Mouse (Mus musculus): ENCODE measurements around the gene Rgs6. TPM values are rescaled to one million over a fixed set of nuclear protein-coding genes. Genes with fewer than 3 reads are reported as not detected.

The Rgs6 gene
- polyA plus RNA-seq (2011; ENCODE audit: insufficient read depth, insufficient read length, low read depth, missing spikeins): 0.30 and 0.58 TPM in 2 replicates

- Histone ChIP-seq H3K4me1 (ENCODE audit: control insufficient read depth, insufficient read depth, low read length) (no peaks in the 10 kb centered on the region), H3K27me3 (ENCODE audit: control insufficient read depth, insufficient read depth, low read length, poor library complexity, severe bottlenecking) (no peaks in the 10 kb centered on the region), H3K9ac (ENCODE audit: low read depth, poor library complexity, severe bottlenecking) (no peak within 1 kb of the TSS), H3K27ac (ENCODE audit: insufficient read depth, low read length) (no peak within 1 kb of the TSS), H3K36me3 (ENCODE audit: control insufficient read depth, insufficient read depth, low read length, poor library complexity, severe bottlenecking) (no peaks in the 10 kb centered on the region), H3K4me3 (ENCODE audit: low read depth, low read length) (no peak within 1 kb of the TSS), H3K9me3 (replicated peaks; ENCODE audit: control insufficient read depth, insufficient read depth, low read length, poor library complexity, severe bottlenecking) (no peaks in the 10 kb centered on the region)
- TF ChIP-seq CTCF (IDR thresholded peaks at IDR 0.05; ENCODE audit: low read depth, low read length) (no peak), POLR2A (IDR thresholded peaks at IDR 0.05; ENCODE audit: insufficient read depth, low read length) (no peak), EP300 (IDR thresholded peaks at IDR 0.05; ENCODE audit: insufficient read depth, low read depth, low read length) (no peak)
These were observed at the start of gene Rgs6 for GRCm38 (mm10) chr12:82588017-82588416. Gene Rgs6, plus strand, starts transcription at chr12:82588292.

GRCm38 (mm10) chr12:82547127-82547526 is 41.0 kb upstream of the Rgs6 start:
- H3K36me3 ChIP-seq (ENCODE audit: control insufficient read depth, insufficient read depth, low read length, poor library complexity, severe bottlenecking): no peaks in the 10 kb centered on the region

GRCm38 (mm10) chr12:82549228-82549627 is 38.9 kb upstream of the Rgs6 start:
- H3K27ac ChIP-seq (ENCODE audit: insufficient read depth, low read length): no peak overlapping the region
- no peak overlapping the region for H3K9ac ChIP-seq (ENCODE audit: low read depth, poor library complexity, severe bottlenecking)
- H3K4me1 ChIP-seq (ENCODE audit: control insufficient read depth, insufficient read depth, low read length): no peaks in the 10 kb centered on the region
- TF ChIP-seq POLR2A (IDR thresholded peaks at IDR 0.05; ENCODE audit: insufficient read depth, low read length): no peak
- TF ChIP-seq EP300 (IDR thresholded peaks at IDR 0.05; ENCODE audit: insufficient read depth, low read depth, low read length): no peak
- TF ChIP-seq CTCF (IDR thresholded peaks at IDR 0.05; ENCODE audit: low read depth, low read length): no peak
- no peaks in the 10 kb centered on the region for H3K9me3 ChIP-seq (replicated peaks; ENCODE audit: control insufficient read depth, insufficient read depth, low read length, poor library complexity, severe bottlenecking)
- peaks cover 1% of the 10 kb centered on the region; the same call in 1 of the 2 replicates for H3K27me3 ChIP-seq (ENCODE audit: control insufficient read depth, insufficient read depth, low read length, poor library complexity, severe bottlenecking)
- H3K36me3 ChIP-seq (ENCODE audit: control insufficient read depth, insufficient read depth, low read length, poor library complexity, severe bottlenecking): no peaks in the 10 kb centered on the region
- no peak overlapping the region for H3K4me3 ChIP-seq (ENCODE audit: low read depth, low read length)

More at GRCm38 (mm10) chr12:82547127-82547526, 41.0 kb upstream of the Rgs6 start:
- TF ChIP-seq EP300 (IDR thresholded peaks at IDR 0.05; ENCODE audit: insufficient read depth, low read depth, low read length) (no peak), CTCF (IDR thresholded peaks at IDR 0.05; ENCODE audit: low read depth, low read length) (no peak), POLR2A (IDR thresholded peaks at IDR 0.05; ENCODE audit: insufficient read depth, low read length) (no peak)
- no peak overlapping the region for H3K9ac ChIP-seq (ENCODE audit: low read depth, poor library complexity, severe bottlenecking)
- H3K4me1 ChIP-seq (ENCODE audit: control insufficient read depth, insufficient read depth, low read length): no peaks in the 10 kb centered on the region
- no peak overlapping the region for H3K27ac ChIP-seq (ENCODE audit: insufficient read depth, low read length)
- H3K27me3 ChIP-seq (ENCODE audit: control insufficient read depth, insufficient read depth, low read length, poor library complexity, severe bottlenecking): peaks cover 1% of the 10 kb centered on the region; the same call in 1 of the 2 replicates
- no peak overlapping the region for H3K4me3 ChIP-seq (ENCODE audit: low read depth, low read length)
- no peaks in the 10 kb centered on the region for H3K9me3 ChIP-seq (replicated peaks; ENCODE audit: control insufficient read depth, insufficient read depth, low read length, poor library complexity, severe bottlenecking)

- TF ChIP-seq POLR2A (IDR thresholded peaks at IDR 0.05; ENCODE audit: insufficient read depth, low read length) (no peak), EP300 (IDR thresholded peaks at IDR 0.05; ENCODE audit: insufficient read depth, low read depth, low read length) (no peak), CTCF (IDR thresholded peaks at IDR 0.05; ENCODE audit: low read depth, low read length) (no peak)
- H3K9ac ChIP-seq (ENCODE audit: low read depth, poor library complexity, severe bottlenecking): no peak overlapping the region
- H3K27ac ChIP-seq (ENCODE audit: insufficient read depth, low read length): no peak overlapping the region
- no peak overlapping the region for H3K4me3 ChIP-seq (ENCODE audit: low read depth, low read length)
- no peaks in the 10 kb centered on the region for H3K9me3 ChIP-seq (replicated peaks; ENCODE audit: control insufficient read depth, insufficient read depth, low read length, poor library complexity, severe bottlenecking)
- H3K36me3 ChIP-seq (ENCODE audit: control insufficient read depth, insufficient read depth, low read length, poor library complexity, severe bottlenecking): no peaks in the 10 kb centered on the region
- H3K27me3 ChIP-seq (ENCODE audit: control insufficient read depth, insufficient read depth, low read length, poor library complexity, severe bottlenecking): peaks cover 1% of the 10 kb centered on the region; the same call in 1 of the 2 replicates
- H3K4me1 ChIP-seq (ENCODE audit: control insufficient read depth, insufficient read depth, low read length): no peaks in the 10 kb centered on the region
These were observed 38.0 kb upstream of the Rgs6 start for GRCm38 (mm10) chr12:82550076-82550475.

GRCm38 (mm10) chr12:82552376-82552775 is 35.7 kb upstream of the Rgs6 start:
- Histone ChIP-seq H3K36me3 (ENCODE audit: control insufficient read depth, insufficient read depth, low read length, poor library complexity, severe bottlenecking) (no peaks in the 10 kb centered on the region), H3K27me3 (ENCODE audit: control insufficient read depth, insufficient read depth, low read length, poor library complexity, severe bottlenecking) (peaks cover 1% of the 10 kb centered on the region; the same call in 1 of the 2 replicates), H3K4me1 (ENCODE audit: control insufficient read depth, insufficient read depth, low read length) (no peaks in the 10 kb centered on the region), H3K27ac (ENCODE audit: insufficient read depth, low read length) (no peak overlapping the region), H3K9me3 (replicated peaks; ENCODE audit: control insufficient read depth, insufficient read depth, low read length, poor library complexity, severe bottlenecking) (no peaks in the 10 kb centered on the region), H3K9ac (ENCODE audit: low read depth, poor library complexity, severe bottlenecking) (no peak overlapping the region), H3K4me3 (ENCODE audit: low read depth, low read length) (no peak overlapping the region)
- TF ChIP-seq EP300 (IDR thresholded peaks at IDR 0.05; ENCODE audit: insufficient read depth, low read depth, low read length) (no peak), CTCF (IDR thresholded peaks at IDR 0.05; ENCODE audit: low read depth, low read length) (no peak), POLR2A (IDR thresholded peaks at IDR 0.05; ENCODE audit: insufficient read depth, low read length) (no peak)

- TF ChIP-seq POLR2A (IDR thresholded peaks at IDR 0.05; ENCODE audit: insufficient read depth, low read length): no peak
- TF ChIP-seq CTCF (IDR thresholded peaks at IDR 0.05; ENCODE audit: low read depth, low read length): no peak
- TF ChIP-seq EP300 (IDR thresholded peaks at IDR 0.05; ENCODE audit: insufficient read depth, low read depth, low read length): no peak
- Histone ChIP-seq H3K27me3 (ENCODE audit: control insufficient read depth, insufficient read depth, low read length, poor library complexity, severe bottlenecking) (no peaks in the 10 kb centered on the region), H3K4me3 (ENCODE audit: low read depth, low read length) (no peak overlapping the region), H3K27ac (ENCODE audit: insufficient read depth, low read length) (no peak overlapping the region), H3K9me3 (replicated peaks; ENCODE audit: control insufficient read depth, insufficient read depth, low read length, poor library complexity, severe bottlenecking) (no peaks in the 10 kb centered on the region), H3K4me1 (ENCODE audit: control insufficient read depth, insufficient read depth, low read length) (no peaks in the 10 kb centered on the region), H3K9ac (ENCODE audit: low read depth, poor library complexity, severe bottlenecking) (no peak overlapping the region), H3K36me3 (ENCODE audit: control insufficient read depth, insufficient read depth, low read length, poor library complexity, severe bottlenecking) (no peaks in the 10 kb centered on the region)
These were observed 25.2 kb upstream of the Rgs6 start for GRCm38 (mm10) chr12:82562916-82563315.

All from ES-Bruce4 (cell line).